Mouse (Mus musculus) right cerebral cortex, adult 18-20 months (tissue): ENCODE results near the gene Fcgr3.
"Not testable (repeated sequence)": the region's sequence is repeated elsewhere in the genome, so short reads cannot be mapped to it uniquely, and the experiment has no call there.

Source experiments
- DNase-seq: peaks from one replicate; pipeline ENCODE4 v3.0.0; 2022; ENCODE audit warnings: mixed read lengths

The Fcgr3 gene

DNA sequence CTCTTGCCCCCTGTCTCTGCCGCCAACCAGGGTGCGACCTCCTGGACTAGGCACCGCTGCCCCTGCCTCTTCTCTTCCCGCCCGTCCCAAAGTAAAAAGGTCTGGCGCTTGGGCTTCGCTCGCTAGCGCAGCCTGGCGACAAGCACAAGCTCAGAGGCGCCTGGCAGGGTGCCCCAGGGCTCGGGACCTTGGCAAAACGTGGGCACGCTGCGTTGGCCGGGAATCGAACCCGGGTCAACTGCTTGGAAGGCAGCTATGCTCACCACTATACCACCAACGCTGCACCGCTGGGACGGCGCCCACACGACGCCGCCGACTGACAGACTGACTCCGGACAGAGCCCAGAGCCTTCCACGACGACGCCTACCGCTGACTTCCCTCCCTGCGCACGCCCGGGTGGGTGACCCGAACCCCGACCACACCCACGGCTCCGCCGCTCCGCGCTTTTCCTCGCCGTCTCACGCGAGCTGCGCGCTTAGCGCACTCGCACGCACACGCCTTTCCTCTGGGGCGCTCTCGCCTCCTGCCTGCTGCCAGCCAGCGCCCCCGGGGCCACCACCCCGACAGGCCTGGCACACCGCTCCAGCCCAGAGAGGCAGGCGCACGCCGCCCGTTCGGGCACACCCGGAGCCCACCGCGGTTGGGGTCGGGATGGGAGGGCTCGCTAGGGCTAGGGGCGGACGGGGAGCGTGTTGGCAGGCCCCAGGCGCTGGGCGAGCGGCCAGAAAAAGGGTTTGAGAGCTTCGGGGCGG lies at the start of gene Fcgr3:
Gene Fcgr3 (minus strand): TSS at position 445 of the 752 bp plus-strand sequence.
- peak; percentile 75 for DNase-seq

DNA sequence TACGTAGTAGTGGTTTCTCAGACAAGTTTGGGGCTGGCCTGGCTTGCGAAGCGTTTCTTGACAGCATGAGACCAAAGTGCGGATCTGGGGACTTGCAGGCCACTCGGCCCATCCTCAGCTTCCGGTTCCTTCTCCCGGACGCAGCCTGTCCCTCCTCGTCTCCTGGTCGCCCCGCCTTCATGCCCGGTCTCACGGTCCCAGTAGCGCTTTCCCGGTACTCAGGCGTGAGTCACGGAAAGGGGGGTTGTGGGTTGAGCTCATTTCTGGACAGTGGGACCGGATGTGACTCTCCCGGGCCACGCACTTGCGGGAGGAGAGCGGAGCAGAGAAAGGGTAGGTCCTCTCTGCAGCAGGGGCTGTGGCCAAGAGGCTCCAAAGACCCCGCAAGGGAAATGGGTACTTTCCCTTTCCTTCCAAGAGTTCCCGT lies 49.2 kb upstream of the Fcgr3 start, which contains the start of gene Cfap126:
Gene Cfap126 (plus strand): TSS at position 46 of the 427 bp plus-strand sequence.
- peak; percentile 65 for DNase-seq

DNA sequence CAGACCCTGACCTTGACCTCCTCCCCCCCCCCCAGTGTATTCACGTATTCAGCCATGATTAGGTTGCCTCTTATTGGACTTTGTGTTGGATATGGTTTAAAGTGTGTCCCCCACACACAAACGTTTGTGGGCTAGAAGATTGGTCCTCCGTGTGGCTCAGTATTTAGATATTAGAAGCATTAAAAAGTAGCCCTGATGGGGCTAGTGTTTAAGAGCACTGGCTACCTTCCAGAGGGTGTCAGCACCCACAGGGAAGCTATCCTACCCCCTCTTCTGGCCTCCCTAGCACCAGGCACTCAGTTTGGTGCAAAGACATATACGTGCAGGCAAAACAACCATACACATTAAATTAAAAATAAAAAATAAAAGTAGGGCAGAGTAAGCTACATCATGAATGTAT lies 48.3 kb upstream of the Fcgr3 start:
- DNase-seq: no peak

DNA sequence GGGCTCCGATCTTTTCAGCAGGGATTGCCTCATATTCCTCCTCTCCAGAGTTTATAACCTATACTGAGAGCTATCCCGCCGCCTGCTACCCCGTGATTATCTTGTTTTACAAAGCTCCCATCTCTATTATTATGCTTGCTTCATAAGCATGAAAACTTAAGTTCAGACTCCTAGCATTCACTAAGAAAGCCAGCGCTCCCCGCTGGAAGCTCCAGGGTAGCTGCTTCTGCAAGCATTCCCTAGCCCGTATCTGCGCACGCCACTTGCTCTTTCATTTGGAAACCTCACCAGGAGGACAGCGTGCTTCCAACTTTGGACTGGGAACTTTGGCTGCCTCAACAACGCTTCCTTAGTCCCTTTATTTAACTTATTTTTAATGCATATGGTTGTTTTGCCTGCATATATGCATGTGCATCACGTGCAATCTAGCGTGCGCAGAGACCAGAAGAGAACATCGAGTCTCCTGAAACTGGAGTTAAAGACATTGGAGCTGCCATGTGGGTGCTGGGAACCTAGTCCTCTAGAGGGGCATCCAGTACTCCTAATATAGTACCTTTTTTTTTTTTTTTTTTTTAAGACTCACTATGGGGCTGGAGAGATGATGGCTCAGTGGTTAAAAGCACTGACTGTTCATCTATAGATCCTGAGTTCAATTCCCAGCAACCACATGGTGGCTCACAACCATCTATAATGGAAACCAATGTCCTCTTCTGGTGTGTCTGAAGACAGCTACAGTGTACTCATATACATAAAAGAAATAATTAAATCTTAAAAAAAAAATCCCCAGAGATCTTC lies 47.2 kb upstream of the Fcgr3 start:
- DNase-seq: peak; percentile 56

DNA sequence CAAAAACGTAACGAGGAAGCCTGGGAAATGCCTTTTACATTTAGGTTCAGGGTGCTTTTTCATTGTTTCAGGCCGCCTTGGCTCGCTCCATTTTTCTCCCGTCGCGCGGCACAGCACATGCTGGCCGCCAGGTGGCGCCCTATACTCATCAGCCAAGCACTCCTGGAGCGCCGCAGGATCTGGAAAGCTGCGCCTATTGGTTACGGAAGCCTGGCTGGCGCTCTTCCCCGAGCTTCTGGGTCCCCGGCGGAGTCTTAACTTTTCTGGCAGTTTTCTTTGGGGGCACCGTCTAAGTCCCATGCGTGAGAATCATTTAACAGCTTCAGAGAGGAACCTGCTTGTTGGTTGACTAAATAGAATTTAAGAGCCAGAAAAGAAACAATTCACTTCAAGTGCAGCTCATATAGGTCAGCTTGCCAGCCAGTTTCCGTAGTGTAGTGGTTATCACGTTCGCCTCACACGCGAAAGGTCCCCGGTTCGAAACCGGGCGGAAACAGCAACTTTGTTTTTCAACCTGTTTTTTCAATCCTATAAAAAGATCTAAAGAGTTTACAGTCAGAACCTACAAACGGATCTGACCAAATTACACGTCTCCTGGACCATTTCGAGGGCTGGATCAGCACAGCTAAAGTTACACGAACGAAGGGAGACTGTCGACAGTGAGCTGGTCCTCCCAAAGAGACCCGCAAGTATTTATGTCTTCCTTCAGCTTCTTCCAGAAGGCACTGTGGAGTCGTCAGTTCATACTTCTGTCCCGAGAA lies 46.5 kb upstream of the Fcgr3 start:
- peak; percentile 95 for DNase-seq

DNA sequence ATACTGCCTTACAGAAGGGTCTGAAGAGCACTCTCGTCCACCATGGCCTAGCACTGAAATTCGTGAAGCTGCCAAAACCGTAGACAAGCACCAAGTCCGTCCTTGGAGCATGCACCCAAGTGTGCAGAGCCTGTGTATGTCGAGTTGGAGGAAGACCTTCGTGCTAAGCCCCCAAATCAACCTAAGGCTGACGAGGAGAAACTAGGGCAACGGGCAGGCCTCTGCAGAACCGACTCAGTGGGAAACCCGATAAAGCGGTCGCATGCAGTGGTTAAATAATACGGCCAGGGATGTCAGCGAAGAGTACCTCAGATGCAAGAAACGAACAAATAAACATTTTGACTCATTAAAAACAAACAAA lies 45.9 kb upstream of the Fcgr3 start:
- DNase-seq: no peak

DNA sequence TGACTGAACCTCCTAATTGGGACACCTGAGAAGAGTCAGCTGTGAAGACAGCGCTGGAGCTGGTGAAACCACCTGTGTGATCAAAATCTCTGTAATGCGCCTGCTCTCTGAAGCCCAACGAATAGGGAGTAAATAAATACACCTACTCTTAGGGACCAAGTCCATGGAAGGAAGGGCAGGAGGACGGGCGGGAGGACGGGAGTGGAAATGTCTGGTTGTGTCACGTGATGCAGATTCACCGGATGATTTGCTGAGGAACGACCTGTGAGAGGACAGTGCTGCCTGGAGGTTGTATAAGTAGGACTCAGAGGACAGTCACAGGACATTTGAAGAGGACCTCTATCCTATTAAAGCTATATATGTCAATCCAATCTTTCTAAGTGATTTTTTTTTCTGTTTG lies 44.9 kb upstream of the Fcgr3 start:
- no peak for DNase-seq

DNA sequence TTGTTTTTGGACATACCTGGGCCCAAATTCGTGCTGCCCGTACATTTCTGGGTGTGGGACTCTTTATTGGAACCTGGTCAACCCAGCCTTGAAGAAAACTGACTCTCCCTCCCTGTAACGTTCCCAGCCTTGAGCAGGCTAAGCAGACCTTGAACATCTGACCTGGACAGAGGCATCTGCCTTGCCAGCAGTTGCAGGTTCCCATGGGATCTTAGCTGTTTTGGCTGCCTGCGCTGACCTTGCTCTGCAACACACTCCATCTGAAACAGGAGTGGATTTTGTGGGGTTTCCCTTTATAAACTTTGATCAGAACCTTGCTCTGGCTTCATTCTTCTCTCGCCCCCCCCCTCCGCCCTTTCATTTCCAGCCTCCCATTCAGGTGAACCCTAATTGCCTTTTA lies 40.5 kb upstream of the Fcgr3 start:
- DNase-seq: no peak

DNA sequence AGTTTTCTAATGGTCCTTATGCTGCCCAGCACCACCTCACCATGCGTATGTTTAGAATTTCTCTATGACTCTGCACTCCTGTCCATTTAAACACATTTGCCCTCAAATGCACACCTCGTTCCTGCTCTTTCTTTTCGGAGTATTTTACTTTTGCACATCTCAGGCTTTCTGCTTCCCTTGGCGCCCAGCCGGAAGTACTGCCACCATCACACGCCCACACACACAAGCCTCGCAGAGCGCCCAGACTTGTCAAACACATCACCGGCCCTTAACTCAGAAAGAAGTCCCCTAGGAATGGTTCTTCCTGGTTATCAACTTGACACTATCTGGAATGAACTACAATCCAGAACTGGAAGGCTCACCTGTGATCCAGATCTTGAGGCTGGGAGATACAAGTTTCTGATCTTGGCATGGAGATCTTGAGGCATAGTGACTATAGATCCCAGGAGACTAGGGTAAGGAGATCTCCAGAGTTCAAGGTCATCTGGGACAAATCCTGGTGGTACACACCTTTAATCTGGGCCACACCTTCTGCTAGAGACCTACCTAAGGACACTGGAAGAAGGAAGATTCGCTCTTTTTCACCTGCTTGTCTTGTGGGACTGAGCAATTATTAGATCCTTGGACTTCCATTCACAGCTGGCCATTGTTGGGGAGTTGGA lies 38.6 kb upstream of the Fcgr3 start:
- peak; percentile 59 for DNase-seq

DNA sequence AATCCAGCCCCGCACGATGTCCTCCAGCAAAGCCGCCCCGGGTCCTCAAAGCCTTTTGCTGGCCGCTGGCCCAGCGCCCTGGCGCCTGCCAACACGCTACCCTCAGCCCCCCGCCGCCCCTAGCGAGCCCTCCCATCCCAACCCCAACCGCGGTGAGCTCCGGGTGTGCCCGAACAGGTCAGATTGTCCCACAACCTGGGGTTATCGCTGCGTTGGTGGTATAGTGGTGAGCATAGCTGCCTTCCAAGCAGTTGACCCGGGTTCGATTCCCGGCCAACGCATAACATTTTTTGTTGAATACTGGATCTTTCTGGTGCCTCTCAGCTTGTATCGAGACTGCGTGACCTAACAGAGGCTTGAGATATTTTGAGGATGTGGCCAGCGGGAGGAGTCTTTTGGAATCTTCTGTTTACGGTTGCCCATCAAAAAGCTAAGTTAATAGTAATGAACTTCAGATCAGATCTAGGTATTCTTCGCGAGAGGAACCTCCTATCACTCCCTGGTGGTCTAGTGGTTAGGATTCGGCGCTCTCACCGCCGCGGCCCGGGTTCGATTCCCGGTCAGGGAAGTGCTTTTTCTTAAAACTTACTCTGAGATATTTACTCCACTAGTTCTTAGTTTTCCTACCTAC lies 37.9 kb upstream of the Fcgr3 start:
- DNase-seq: peak; percentile 84

DNA sequence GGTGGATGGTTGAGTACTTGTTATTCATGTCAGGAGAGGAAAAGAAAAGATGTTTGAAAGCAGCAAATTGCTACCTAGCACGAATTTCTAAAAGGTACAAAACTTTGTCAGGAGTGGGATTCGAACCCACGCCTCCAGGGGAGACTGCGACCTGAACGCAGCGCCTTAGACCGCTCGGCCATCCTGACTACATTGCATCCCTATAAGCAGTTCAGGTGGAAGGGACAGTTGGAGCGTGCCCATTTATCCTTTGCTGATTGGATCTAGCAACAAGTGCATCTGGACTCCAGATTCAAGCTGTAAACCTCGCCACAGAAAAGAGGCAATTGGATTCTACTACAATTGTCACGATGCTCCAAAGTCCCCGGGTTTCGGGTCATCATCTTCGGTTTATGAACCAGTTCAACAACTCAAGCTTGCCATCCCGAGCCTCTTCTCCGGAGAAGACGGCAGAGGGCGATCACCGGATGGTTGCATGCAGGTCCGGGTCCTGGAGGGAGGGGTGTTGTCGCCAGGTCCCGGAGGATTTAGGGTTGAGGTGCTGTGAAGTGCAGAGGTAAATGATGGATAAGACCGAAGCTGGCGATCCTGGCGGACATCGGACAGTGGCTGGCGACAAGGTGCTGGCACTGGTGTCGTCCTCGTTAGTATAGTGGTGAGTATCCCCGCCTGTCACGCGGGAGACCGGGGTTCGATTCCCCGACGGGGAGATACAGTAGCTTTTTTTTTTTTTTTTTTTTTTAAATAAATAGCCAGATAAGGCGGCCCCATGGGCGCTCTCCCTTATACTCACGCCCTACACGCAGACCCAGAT lies 37.2 kb upstream of the Fcgr3 start:
- DNase-seq: peak; percentile 89

DNA sequence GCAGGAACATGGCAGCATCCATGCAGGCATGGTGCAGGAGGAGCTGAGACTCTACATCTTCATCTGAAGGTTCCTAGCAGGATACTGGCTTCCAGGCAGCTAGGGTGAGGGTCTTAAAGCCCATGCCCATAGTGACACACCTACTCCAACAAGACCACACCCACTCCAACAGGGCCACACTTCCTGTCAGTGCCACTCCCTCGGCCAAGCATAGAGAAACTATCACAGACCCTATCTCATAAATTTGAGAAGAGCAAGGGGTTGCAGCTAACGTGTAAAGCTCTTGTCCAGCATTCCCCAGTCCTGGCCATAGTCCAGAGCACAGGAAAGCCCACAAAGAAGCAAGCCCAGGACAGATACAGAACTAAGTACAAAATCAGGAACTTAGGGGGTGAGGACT lies 36.3 kb upstream of the Fcgr3 start:
- no peak for DNase-seq

DNA sequence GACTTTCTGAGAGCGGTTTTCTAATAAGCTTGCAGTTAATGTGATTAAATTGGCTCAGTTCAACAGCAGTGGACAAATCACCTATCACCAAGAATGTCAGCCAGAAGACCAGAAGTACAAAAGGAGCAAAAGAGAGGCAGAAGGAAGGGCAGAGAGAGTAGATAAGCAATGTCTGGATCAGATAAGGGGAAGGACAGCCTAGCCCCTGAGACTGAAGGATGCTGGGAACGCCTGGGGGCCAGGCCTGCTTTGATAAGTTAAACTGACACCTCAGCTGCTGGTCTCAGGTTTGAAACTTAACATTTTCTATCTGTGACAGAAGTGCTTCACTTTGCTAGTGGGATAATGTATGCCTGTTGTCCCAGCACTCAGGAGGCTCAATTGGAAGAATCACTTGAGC lies 32.9 kb upstream of the Fcgr3 start:
- no peak for DNase-seq

DNA sequence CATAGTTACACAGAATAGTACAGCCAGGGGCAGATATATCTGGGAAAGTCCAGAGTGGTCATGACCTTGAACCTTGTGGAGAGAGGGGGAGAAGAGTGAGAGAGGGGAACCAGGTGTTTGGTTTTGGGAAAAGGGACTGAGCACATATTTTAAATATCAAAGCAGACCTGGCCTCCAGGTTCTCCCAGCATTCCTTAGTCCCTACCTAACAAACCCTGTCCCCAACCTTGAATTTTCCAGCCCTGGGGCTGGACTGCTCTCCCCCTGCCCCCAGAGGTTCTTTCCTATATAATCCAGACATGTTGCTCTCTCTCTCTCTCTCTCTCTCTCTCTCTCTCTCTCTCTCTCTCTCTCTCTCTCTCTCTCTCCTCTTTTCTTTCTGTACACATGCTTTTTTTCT lies 32.4 kb upstream of the Fcgr3 start:
- DNase-seq: no peak

DNA sequence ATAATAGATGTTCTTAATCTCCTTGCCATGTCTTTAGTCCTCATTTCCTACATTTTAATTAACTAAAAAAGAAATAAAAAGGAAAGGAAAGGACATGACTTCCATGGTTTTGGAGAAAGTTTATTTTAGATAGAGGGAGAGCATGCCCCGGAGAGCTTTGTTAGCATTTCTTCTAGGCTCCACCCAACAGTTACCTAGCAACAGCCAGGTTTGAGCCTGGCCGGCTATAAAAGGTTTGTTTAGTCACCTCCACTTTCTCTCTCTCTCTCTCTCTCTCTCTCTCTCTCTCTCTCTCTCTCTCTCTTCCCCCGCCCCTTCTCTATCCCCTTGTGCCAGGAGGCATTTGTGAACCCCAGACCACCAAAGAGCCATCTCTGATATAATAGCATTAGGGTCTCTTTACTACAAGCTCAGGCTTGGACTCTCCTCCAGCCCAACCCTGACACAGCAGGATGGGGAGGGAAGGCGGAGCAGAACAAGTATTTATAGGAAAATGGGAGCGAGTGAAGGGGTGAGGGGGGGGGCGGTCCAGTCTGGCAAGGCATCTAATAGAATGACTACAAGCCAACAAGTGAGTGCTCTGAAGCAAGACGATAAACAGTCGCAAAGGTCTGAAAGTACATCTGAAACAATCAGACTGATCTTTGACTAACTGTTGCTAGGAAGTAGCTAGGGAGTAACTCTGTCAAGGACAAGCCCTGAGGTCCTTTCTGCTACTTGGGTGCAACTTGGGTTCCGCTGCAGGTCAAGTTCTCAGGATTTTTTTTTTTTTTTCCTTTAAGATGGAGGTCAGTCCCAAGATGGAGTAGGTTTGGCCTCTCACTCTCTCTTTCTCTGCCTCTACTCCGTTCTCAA lies 31.6 kb upstream of the Fcgr3 start:
- DNase-seq: no peak

DNA sequence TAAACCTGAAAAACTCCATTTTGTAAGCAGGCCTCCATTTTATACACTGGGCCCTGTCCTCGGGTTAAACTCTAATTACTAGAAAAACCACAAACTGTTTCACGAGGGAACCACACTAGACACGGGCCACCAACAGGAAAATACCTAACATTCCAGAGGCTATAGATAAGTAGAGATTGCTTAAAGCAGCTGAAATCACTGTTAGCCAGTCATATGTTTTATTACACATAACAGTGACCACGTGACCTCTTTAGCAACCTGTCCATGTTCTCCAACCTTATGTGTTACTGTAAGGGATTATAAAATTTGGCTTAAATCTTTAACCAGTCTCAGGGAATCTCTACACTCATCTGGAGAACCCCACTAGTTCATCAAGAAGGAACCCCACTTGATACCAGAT lies 29.7 kb upstream of the Fcgr3 start:
- DNase-seq: no peak

DNA sequence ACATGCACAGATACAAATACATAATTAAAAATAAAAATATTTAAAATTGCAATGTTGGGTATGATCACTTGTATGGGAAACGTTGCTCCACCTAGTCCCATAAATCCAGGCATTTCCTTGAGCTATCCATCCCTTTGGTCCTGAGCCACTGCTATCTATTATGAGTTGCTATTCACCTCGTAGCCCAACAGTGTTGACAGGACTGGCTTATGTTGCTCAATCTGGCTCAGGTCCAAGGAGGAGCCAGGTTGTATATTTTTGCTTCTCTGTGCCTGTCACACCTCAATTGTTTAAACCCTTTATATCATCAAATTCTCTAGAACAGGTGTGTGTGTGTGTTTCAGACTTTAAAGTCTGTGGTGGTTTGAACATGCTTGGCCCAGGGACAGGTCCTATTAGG lies 26.0 kb upstream of the Fcgr3 start:
- no peak for DNase-seq

DNA sequence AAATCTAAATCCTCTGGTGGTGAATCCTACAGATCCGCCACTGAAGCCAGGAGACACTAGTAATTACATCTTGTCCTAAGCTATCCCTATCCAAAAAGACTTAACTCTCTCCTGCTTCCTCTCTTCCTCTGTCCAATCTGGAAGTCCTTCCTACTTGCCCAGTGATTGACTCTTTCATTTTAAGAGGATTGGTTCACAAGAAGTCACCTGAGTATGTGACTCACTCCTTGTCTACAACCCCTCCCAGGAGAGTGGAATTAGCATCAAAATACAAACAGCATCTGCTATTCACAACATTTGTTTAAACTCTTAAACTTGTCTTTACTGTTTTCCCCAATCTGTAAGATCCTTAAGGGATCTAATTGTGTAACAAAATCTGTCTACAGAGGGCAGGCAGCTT lies 25.2 kb upstream of the Fcgr3 start:
- DNase-seq: no peak

DNA sequence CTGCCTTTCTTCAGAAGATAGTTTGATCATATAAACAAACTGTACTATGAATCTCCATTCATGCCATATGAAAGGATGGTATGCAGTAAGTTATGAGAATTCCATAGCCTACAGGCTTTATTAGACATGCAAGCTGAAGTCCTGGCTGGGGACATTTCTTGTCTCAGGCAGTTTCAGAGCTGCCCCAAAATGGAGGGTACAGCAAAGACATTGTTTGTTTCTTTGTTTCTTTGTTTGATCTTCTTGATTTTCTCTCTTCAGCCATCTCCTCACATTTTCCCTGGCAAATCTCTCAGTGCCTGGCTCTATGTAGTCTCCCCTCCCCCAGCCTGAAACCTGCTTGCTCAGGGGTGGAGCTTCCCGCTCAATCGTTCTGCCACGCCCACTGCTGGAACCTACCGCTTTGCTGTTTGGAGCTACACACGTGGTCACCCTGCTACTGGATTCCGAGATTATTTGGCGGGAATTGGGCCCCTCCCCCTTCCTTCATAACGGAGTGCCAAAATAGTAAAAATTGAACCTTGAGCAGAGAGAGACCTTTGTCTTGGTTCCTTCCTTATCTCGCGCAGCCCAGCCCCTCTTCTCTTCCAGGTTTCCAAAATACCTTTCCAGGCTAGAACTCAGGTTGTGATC lies 23.6 kb upstream of the Fcgr3 start:
- not testable (repeated sequence) for DNase-seq

DNA sequence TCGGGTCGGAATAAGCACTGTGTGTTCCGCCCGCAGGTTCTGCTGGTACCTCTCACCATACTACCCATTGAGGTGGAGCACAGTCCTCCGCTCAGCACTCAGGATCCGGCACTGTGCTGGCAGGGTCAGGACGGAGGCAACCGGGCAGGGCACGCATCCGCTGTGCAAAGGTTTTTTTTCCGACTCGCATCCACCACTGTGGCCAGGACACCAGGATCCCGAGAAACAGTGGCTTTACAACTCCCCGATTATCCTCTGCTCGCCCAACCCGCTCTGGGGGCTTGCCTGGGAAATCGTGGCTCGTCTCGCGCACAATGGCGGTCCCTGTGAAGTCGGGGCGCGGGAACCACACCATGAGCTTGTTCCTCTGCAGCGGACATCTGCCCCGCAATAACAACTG lies 21.0 kb upstream of the Fcgr3 start:
- no peak for DNase-seq
